Comparison of ENCODE assay signal across 8 mouse cellular contexts in genomic region chr2:30708001-30708683, GRCm38 (mm10).
DNase-seq lines count a peak whose midpoint lies in the region; ATAC-seq and TF ChIP-seq lines count a peak whose summit lies in the region.

No protein-coding gene starts in this region.

- no peak for ATAC-seq in megakaryocyte, adult 5-6 weeks (ENCODE audit: poor library complexity, severe bottlenecking)
- ATAC-seq in intestine, postnatal 0 days = peak; percentile 66
- ATAC-seq in liver, embryonic 11.5 days (replicated peaks; ENCODE audit: low FRiP score) = no peak; the same call in 1 of the 2 replicates
- ATAC-seq in neural tube, embryonic 12.5 days (ENCODE audit: low FRiP score, low read depth) = peak; percentile 48

- H3K9me3 ChIP-seq in megakaryocyte, embryonic 14.5 days = peaks cover 7% of the 10 kb centered on the region
- H3K9me3 ChIP-seq in intestine, postnatal 0 days (ENCODE audit: control insufficient read depth) = no peaks in the 10 kb centered on the region
- H3K9me3 ChIP-seq in liver, embryonic 11.5 days (ENCODE audit: control insufficient read depth, low read length) = no peaks in the 10 kb centered on the region
- peaks cover 4% of the 10 kb centered on the region for H3K9me3 ChIP-seq in neural tube, embryonic 12.5 days

- peak; percentile 87 for DNase-seq in embryo, embryonic 11 days
- DNase-seq in heart, adult 18-20 months = peak; percentile 81 to 89
- peak; percentile 72 for DNase-seq in liver, embryonic 11.5 days (ENCODE audit: low spot score)
- peak; percentile 54 to 71 for DNase-seq in thymus, postnatal 36 days

- peak overlapping the region; percentile 92 for H3K27ac ChIP-seq in intestine, postnatal 0 days (ENCODE audit: low read depth, low read length)
- H3K27ac ChIP-seq in liver, embryonic 11.5 days (ENCODE audit: low read depth, low read length) = peak overlapping the region; percentile 98
- peak overlapping the region; percentile 97 for H3K27ac ChIP-seq in neural tube, embryonic 12.5 days

- H3K4me1 ChIP-seq in megakaryocyte, embryonic 14.5 days = peaks cover 67% of the 10 kb centered on the region
- peaks cover 4% of the 10 kb centered on the region for H3K4me1 ChIP-seq in intestine, postnatal 0 days (replicated peaks; ENCODE audit: control insufficient read depth, insufficient read depth, low read length)
- peaks cover 36% of the 10 kb centered on the region for H3K4me1 ChIP-seq in liver, embryonic 11.5 days (replicated peaks; ENCODE audit: control insufficient read depth, insufficient read depth, low read length)
- H3K4me1 ChIP-seq in neural tube, embryonic 12.5 days = peaks cover 59% of the 10 kb centered on the region

- peak overlapping the region; percentile 90 for H3K4me3 ChIP-seq in megakaryocyte, embryonic 14.5 days (replicated peaks)
- H3K4me3 ChIP-seq in intestine, postnatal 0 days (ENCODE audit: low read depth, low read length) = peak overlapping the region; percentile 36
- H3K4me3 ChIP-seq in liver, embryonic 11.5 days (ENCODE audit: low read depth, low read length) = peak overlapping the region; percentile 47
- H3K4me3 ChIP-seq in neural tube, embryonic 12.5 days = peak overlapping the region; percentile 15

- no peak; the same call in 1 of the 2 replicates for TF ChIP-seq CTCF in intestine, postnatal 0 days (IDR thresholded peaks at IDR 0.05; ENCODE audit: low read depth)

- peak overlapping the region; percentile 82 for H3K4me2 ChIP-seq in intestine, postnatal 0 days (replicated peaks; ENCODE audit: low read depth)
- H3K4me2 ChIP-seq in liver, embryonic 11.5 days = peak overlapping the region; percentile 89
- H3K4me2 ChIP-seq in neural tube, embryonic 12.5 days (replicated peaks) = peak overlapping the region; percentile 76

- H3K27me3 ChIP-seq in megakaryocyte, embryonic 14.5 days (replicated peaks) = peaks cover 36% of the 10 kb centered on the region
- no peaks in the 10 kb centered on the region for H3K27me3 ChIP-seq in intestine, postnatal 0 days (replicated peaks; ENCODE audit: control insufficient read depth, insufficient read depth, low read length)
- H3K27me3 ChIP-seq in liver, embryonic 11.5 days (replicated peaks; ENCODE audit: control insufficient read depth, insufficient read depth, low read length) = peaks cover 41% of the 10 kb centered on the region
- no peaks in the 10 kb centered on the region for H3K27me3 ChIP-seq in neural tube, embryonic 12.5 days (replicated peaks)

- peak overlapping the region; percentile 46 for H3K9ac ChIP-seq in intestine, postnatal 0 days (ENCODE audit: low read depth, low read length)
- peak overlapping the region; percentile 69 for H3K9ac ChIP-seq in liver, embryonic 11.5 days (ENCODE audit: low read depth, low read length)
- peak overlapping the region; percentile 73 for H3K9ac ChIP-seq in neural tube, embryonic 12.5 days

- 2% methylated on average over 39 of the region's 48 CpGs for WGBS in intestine, postnatal 0 days
- 2% methylated on average over 48 of the region's 48 CpGs for WGBS in liver, embryonic 11.5 days
- under 1% methylated on average over 48 of the region's 48 CpGs for WGBS in neural tube, embryonic 12.5 days

- H3K36me3 ChIP-seq in megakaryocyte, embryonic 14.5 days (replicated peaks; ENCODE audit: low read length) = no peaks in the 10 kb centered on the region
- no peaks in the 10 kb centered on the region for H3K36me3 ChIP-seq in intestine, postnatal 0 days (ENCODE audit: control insufficient read depth, insufficient read depth)
- no peaks in the 10 kb centered on the region for H3K36me3 ChIP-seq in liver, embryonic 11.5 days (ENCODE audit: control insufficient read depth, insufficient read depth, low read length)
- no peaks in the 10 kb centered on the region for H3K36me3 ChIP-seq in neural tube, embryonic 12.5 days

Comparison
In these comparisons a context has a peak if more than half of its experiments do, and no peak if none do; other contexts are left out.
1. H3K4me3 ChIP-seq: peak in every context shown above with its lines; median percentile 90 in megakaryocyte, embryonic 14.5 days; 47 in liver, embryonic 11.5 days; 36 in intestine, postnatal 0 days; 15 in neural tube, embryonic 12.5 days.
2. ATAC-seq: peak in intestine, postnatal 0 days (single experiment) and neural tube, embryonic 12.5 days (single experiment); none in megakaryocyte, adult 5-6 weeks (single experiment) and liver, embryonic 11.5 days (single experiment).
3. Peak in every context shown above with its lines, with median percentiles within 50 percentile points of each other: DNase-seq, H3K27ac ChIP-seq, H3K4me2 ChIP-seq and H3K9ac ChIP-seq.